Mouse (Mus musculus): ENCODE measurements at regions not wholly inside any gene's neighbourhood (a gene's known extent, or its start where the extent isn't known, plus 50 kb on each side); places are given as distances from the start of the nearest gene placed in this dataset.

- TF ChIP-seq CTCF (IDR thresholded peaks at IDR 0.05): no peak
- Histone ChIP-seq H3K27ac (peak overlapping the region; percentile 41; the same call in 1 of the 2 replicates), H3K4me3 (no peak overlapping the region)
- intact Hi-C loops (cut with DNase I): no loop called here
- DNase-seq: no peak
These were observed 124.8 kb upstream of the Gm4301 start for GRCm38 (mm10) chr10:100210684-100211083.

DNA sequence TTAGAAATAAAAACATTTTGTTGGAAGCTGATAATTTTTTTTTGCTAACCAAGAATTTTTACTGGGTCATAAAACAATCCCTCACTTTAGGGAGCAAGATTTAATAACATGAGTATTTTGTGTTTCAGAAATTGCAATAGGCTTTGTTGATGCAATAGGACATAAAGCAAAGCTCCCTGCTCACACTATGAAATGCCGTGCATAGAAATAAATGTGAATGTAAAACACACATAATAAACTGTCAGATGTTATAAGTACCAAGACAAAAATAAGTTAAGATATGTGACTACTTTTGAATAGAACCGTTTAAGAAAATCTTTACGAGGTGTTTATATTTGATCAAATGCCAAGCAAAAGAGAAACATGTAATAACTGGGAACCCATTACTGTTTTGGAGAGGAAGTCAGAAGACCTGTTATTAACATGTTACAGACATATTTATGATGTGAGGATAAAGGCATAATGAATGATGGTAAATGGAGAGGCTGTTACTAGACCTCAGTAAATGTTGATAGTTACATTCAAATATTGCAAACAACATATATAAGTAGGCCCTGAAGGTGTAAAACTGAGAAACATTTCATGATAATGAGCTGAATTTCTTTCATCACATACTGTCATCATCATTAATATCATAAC lies 110.9 kb upstream of the Gm4301 start:
- intact Hi-C loops (cut with DNase I): no loop called here
- Histone ChIP-seq H3K27ac (no peak overlapping the region), H3K4me3 (no peak overlapping the region)
- TF ChIP-seq CTCF (IDR thresholded peaks at IDR 0.05): no peak
- DNase-seq: no peak

- no peak for DNase-seq
- Histone ChIP-seq H3K4me3 (no peak overlapping the region), H3K27ac (no peak overlapping the region)
- intact Hi-C loops (cut with DNase I): no loop called here
- no peak for TF ChIP-seq CTCF (IDR thresholded peaks at IDR 0.05)
These were observed 76.1 kb upstream of the Gm4301 start for GRCm38 (mm10) chr10:100259235-100259900.

DNA sequence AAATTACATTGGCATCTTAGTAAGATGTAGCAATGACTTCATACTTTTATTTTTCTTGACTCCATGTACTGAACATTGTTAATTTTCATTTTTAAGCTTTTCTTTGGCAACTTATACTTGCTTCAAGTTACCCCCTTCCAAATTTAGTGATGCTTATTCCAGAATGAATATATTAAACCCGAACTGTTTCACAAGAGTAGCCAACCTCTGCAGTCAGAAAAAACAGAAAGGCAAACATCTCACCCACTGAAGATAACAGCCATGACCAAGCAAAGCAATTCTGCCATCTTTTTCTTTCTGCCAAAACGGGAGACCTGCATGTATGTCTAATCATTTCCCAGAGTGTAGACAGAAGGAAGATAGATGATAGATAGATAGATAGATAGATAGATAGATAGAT lies 72.0 kb upstream of the Gm4301 start:
- intact Hi-C loops (cut with DNase I): no loop called here
- TF ChIP-seq CTCF (IDR thresholded peaks at IDR 0.05): no peak
- DNase-seq: no peak
- no peak overlapping the region for H3K27ac ChIP-seq
- H3K4me3 ChIP-seq: no peak overlapping the region

GRCm38 (mm10) chr10:100264066-100264465 lies 71.4 kb upstream of the Gm4301 start:
- TF ChIP-seq CTCF (IDR thresholded peaks at IDR 0.05): no peak
- Histone ChIP-seq H3K4me3 (no peak overlapping the region), H3K27ac (no peak overlapping the region)
- no peak for DNase-seq
- intact Hi-C loops (cut with DNase I): no loop called here

DNA sequence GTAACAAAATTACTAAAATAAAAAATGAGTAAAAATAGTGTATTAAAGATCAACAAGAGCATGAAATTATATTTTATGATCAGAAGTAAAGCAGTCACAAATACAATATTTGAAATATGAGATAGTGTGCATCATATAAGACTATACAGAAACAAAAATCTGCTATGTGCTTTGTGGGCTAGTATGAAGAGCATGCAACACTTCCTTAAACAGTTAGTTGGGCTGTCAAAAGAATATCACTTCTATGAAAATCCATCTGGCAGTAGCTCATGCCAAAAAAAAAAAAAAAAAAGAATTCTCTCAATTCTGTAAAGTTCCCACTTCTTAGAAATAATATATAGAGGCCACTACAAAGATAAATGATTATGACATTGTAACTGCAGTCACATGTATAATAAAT lies 53.0 kb upstream of the Gm4301 start:
- intact Hi-C loops (cut with DNase I): no loop called here
- H3K4me3 ChIP-seq: no peak overlapping the region
- H3K27ac ChIP-seq: no peak overlapping the region
- no peak for DNase-seq
- TF ChIP-seq CTCF (IDR thresholded peaks at IDR 0.05): no peak

All from gastrocnemius, adult 2 months (tissue).